Mouse (Mus musculus): ENCODE results near the gene Kcnj4. TPM values are rescaled to one million over a fixed set of nuclear protein-coding genes. Genes with fewer than 3 reads are reported as not detected.

The Kcnj4 gene
- polyA plus RNA-seq, 1 experiment from 2014 or later: not detected

DNA sequence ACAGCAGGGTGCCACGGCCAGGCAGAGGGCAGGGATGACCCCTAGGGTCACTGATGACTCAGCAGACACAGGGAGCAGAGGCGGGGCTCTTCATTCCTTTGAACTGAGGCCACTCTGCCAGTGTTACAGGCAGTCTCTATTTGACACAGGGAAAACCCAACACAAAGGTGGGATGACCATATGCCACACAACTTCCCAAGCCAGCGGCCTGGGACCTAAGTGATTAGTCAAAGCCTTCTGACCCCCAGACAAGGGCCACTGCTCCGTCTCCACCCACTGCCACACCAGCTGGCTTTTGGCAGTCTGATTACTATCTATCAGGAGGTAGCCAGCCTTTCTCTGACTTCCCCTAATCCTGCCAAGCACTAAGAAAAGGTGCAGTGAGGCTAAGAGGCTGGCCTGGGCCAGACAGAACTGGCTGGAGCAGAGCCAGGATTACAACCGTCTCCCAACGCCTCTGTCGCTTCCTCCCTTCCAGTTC lies 69.8 kb downstream of the Kcnj4 start:
- Histone ChIP-seq H3K4me2 (ENCODE audit: low read depth, severe bottlenecking) (no peak overlapping the region), H3K9me3 (ENCODE audit: control insufficient read depth, low read length) (no peaks in the 10 kb centered on the region), H3K9ac (ENCODE audit: low read length) (no peak overlapping the region), H3K4me3 (ENCODE audit: low read depth, low read length) (no peak overlapping the region), H3K27ac (replicated peaks; ENCODE audit: low read depth, low read length) (no peak overlapping the region), H3K27me3 (ENCODE audit: control insufficient read depth, insufficient read depth, low read length) (no peaks in the 10 kb centered on the region), H3K36me3 (ENCODE audit: control insufficient read depth, insufficient read depth, low read length) (peaks cover 20% of the 10 kb centered on the region), H3K4me1 (ENCODE audit: control insufficient read depth, insufficient read depth, low read length) (peaks cover 11% of the 10 kb centered on the region)
- ATAC-seq (ENCODE audit: insufficient number of reproducible peaks, low FRiP score, low TSS enrichment, low read depth) (no peak), DNase-seq (ENCODE audit: low spot score) (no peak)
- 61% methylated on average over 7 of the region's 7 CpGs for WGBS

Small RNA genes lying within 50 kb of the gene (microRNA-seq; reads per million reads assigned to microRNA genes)
- not detected for gene Gm44302

Other genes starting within 250 kb of the Kcnj4 start
- 0.88 and 3.3 TPM in 2 replicates for gene Baiap2l2, start 219.7 kb downstream of the Kcnj4 start, polyA plus RNA-seq (2014; fragmentation: Nextera tagmentation; extraction: Ambion mirVana)
- gene Pla2g6, start 176.9 kb downstream of the Kcnj4 start, polyA plus RNA-seq (2014; fragmentation: Nextera tagmentation; extraction: Ambion mirVana): 10.8 and 11.3 TPM in 2 replicates
- gene Maff, start 158.6 kb downstream of the Kcnj4 start, polyA plus RNA-seq (2014; fragmentation: Nextera tagmentation; extraction: Ambion mirVana): 2.2 and 2.6 TPM in 2 replicates
- gene Tmem184b, start 101.7 kb downstream of the Kcnj4 start, polyA plus RNA-seq (2014; fragmentation: Nextera tagmentation; extraction: Ambion mirVana): 50.4 and 59.7 TPM in 2 replicates
- 149 and 156 TPM in 2 replicates for gene Csnk1e, start 49.7 kb downstream of the Kcnj4 start, polyA plus RNA-seq (2014; fragmentation: Nextera tagmentation; extraction: Ambion mirVana)
- gene Kdelr3, start 11.2 kb upstream of the Kcnj4 start, polyA plus RNA-seq (2014; fragmentation: Nextera tagmentation; extraction: Ambion mirVana): 11.4 and 12.8 TPM in 2 replicates
- gene Ddx17, start 41.5 kb upstream of the Kcnj4 start, polyA plus RNA-seq (2014; fragmentation: Nextera tagmentation; extraction: Ambion mirVana): 89.7 and 96.5 TPM in 2 replicates
- 1.2 and 1.8 TPM in 2 replicates for gene Dmc1, start 99.9 kb upstream of the Kcnj4 start, polyA plus RNA-seq (2014; fragmentation: Nextera tagmentation; extraction: Ambion mirVana)
- gene Fam227a, start 153.7 kb upstream of the Kcnj4 start, polyA plus RNA-seq (2014; fragmentation: Nextera tagmentation; extraction: Ambion mirVana): 2.0 and 3.1 TPM in 2 replicates
- 60.2 and 64.1 TPM in 2 replicates for gene Cby1, start 154.0 kb upstream of the Kcnj4 start, polyA plus RNA-seq (2014; fragmentation: Nextera tagmentation; extraction: Ambion mirVana)
- gene Tomm22, start 165.6 kb upstream of the Kcnj4 start, polyA plus RNA-seq (2014; fragmentation: Nextera tagmentation; extraction: Ambion mirVana): 271 and 277 TPM in 2 replicates
- gene Josd1, start 182.7 kb upstream of the Kcnj4 start, polyA plus RNA-seq (2014; fragmentation: Nextera tagmentation; extraction: Ambion mirVana): 17.3 and 19.5 TPM in 2 replicates
- gene Gtpbp1, start 185.6 kb upstream of the Kcnj4 start, polyA plus RNA-seq (2014; fragmentation: Nextera tagmentation; extraction: Ambion mirVana): 38.7 and 39.1 TPM in 2 replicates
- gene Sun2, start 237.3 kb upstream of the Kcnj4 start, polyA plus RNA-seq (2014; fragmentation: Nextera tagmentation; extraction: Ambion mirVana): 5.3 and 5.4 TPM in 2 replicates

Measured in limb, embryonic 11.5 days (tissue).